Mouse (Mus musculus): ENCODE results near the gene Nagpa. TPM values are rescaled to one million over a fixed set of nuclear protein-coding genes. Genes with fewer than 3 reads are reported as not detected.

The Nagpa gene
- 25.9 and 38.8 TPM in 2 replicates for polyA plus RNA-seq (2012; rRNA removed)

GRCm38 (mm10) chr16:5203668-5204433 lies at the start of gene Nagpa:
Gene Nagpa, minus strand, starts transcription at chr16:5204012.
- 3% methylated on average over 40 of the region's 40 CpGs for WGBS
- Histone ChIP-seq H3K4me3 (ENCODE audit: low read depth, low read length) (peak within 1 kb of the TSS; percentile 73), H3K27me3 (ENCODE audit: control insufficient read depth, insufficient read depth, low read length) (no peaks in the 10 kb centered on the region), H3K4me1 (ENCODE audit: control insufficient read depth, insufficient read depth, insufficient read length, low read length) (0 out of 2 replicates have a peak, but pooled peaks cover 4% of the 10 kb centered on the region), H3K36me3 (ENCODE audit: control insufficient read depth, insufficient read depth, low read length) (peaks cover 15% of the 10 kb centered on the region; the same call in 1 of the 2 replicates), H3K27ac (ENCODE audit: insufficient read depth, low read depth, low read length) (peak within 1 kb of the TSS; percentile 1; the same call in 1 of the 2 replicates)
- TF ChIP-seq CTCF (IDR thresholded peaks at IDR 0.05; ENCODE audit: extremely low read depth, insufficient read length, insufficient replicate concordance, low read depth, low read length) = no peak
- peak; percentile 43; the same call in 1 of the 2 replicates for TF ChIP-seq POLR2A (IDR thresholded peaks at IDR 0.05; ENCODE audit: low read depth, low read length)

GRCm38 (mm10) chr16:5252260-5252659 lies 48.4 kb upstream of the Nagpa start:
- TF ChIP-seq CTCF (IDR thresholded peaks at IDR 0.05; ENCODE audit: extremely low read depth, insufficient read length, insufficient replicate concordance, low read depth, low read length) (no peak), POLR2A (IDR thresholded peaks at IDR 0.05; ENCODE audit: low read depth, low read length) (no peak)
- H3K27ac ChIP-seq (ENCODE audit: insufficient read depth, low read depth, low read length) = no peak overlapping the region
- 87% methylated on average over 2 of the region's 2 CpGs for WGBS
- peaks cover 27% of the 10 kb centered on the region for H3K36me3 ChIP-seq (ENCODE audit: control insufficient read depth, insufficient read depth, low read length)
- H3K4me1 ChIP-seq (ENCODE audit: control insufficient read depth, insufficient read depth, insufficient read length, low read length) = peaks cover 3% of the 10 kb centered on the region; the same call in 1 of the 2 replicates
- no peaks in the 10 kb centered on the region for H3K27me3 ChIP-seq (ENCODE audit: control insufficient read depth, insufficient read depth, low read length)
- no peak overlapping the region for H3K4me3 ChIP-seq (ENCODE audit: low read depth, low read length)

GRCm38 (mm10) chr16:5250891-5251290 lies 47.1 kb upstream of the Nagpa start:
- H3K27ac ChIP-seq (ENCODE audit: insufficient read depth, low read depth, low read length) = no peak overlapping the region

GRCm38 (mm10) chr16:5244411-5244810 lies 40.6 kb upstream of the Nagpa start:
- peaks cover 36% of the 10 kb centered on the region for H3K36me3 ChIP-seq (ENCODE audit: control insufficient read depth, insufficient read depth, low read length)
- no peak overlapping the region for H3K4me3 ChIP-seq (ENCODE audit: low read depth, low read length)
- peak; percentile 73; the same call in 1 of the 2 replicates for TF ChIP-seq CTCF (IDR thresholded peaks at IDR 0.05; ENCODE audit: extremely low read depth, insufficient read length, insufficient replicate concordance, low read depth, low read length)
- TF ChIP-seq POLR2A (IDR thresholded peaks at IDR 0.05; ENCODE audit: low read depth, low read length) = no peak
- WGBS = 46% methylated on average over 7 of the region's 7 CpGs
- H3K27ac ChIP-seq (ENCODE audit: insufficient read depth, low read depth, low read length) = no peak overlapping the region
- no peaks in the 10 kb centered on the region for H3K27me3 ChIP-seq (ENCODE audit: control insufficient read depth, insufficient read depth, low read length)
- no peaks in the 10 kb centered on the region for H3K4me1 ChIP-seq (ENCODE audit: control insufficient read depth, insufficient read depth, insufficient read length, low read length)

More at GRCm38 (mm10) chr16:5250891-5251290, 47.1 kb upstream of the Nagpa start:
- Histone ChIP-seq H3K4me1 (ENCODE audit: control insufficient read depth, insufficient read depth, insufficient read length, low read length) (peaks cover 3% of the 10 kb centered on the region; the same call in 1 of the 2 replicates), H3K27me3 (ENCODE audit: control insufficient read depth, insufficient read depth, low read length) (no peaks in the 10 kb centered on the region), H3K4me3 (ENCODE audit: low read depth, low read length) (no peak overlapping the region), H3K36me3 (ENCODE audit: control insufficient read depth, insufficient read depth, low read length) (peaks cover 27% of the 10 kb centered on the region)
- no peak for TF ChIP-seq POLR2A (IDR thresholded peaks at IDR 0.05; ENCODE audit: low read depth, low read length)
- TF ChIP-seq CTCF (IDR thresholded peaks at IDR 0.05; ENCODE audit: extremely low read depth, insufficient read length, insufficient replicate concordance, low read depth, low read length) = no peak
- WGBS = 89% methylated on average over 3 of the region's 3 CpGs

- no peak overlapping the region for H3K27ac ChIP-seq (ENCODE audit: insufficient read depth, low read depth, low read length)
- no peak overlapping the region for H3K4me3 ChIP-seq (ENCODE audit: low read depth, low read length)
- TF ChIP-seq POLR2A (IDR thresholded peaks at IDR 0.05; ENCODE audit: low read depth, low read length) = no peak
- TF ChIP-seq CTCF (IDR thresholded peaks at IDR 0.05; ENCODE audit: extremely low read depth, insufficient read length, insufficient replicate concordance, low read depth, low read length) = no peak
- 94% methylated on average over 6 of the region's 6 CpGs for WGBS
- H3K36me3 ChIP-seq (ENCODE audit: control insufficient read depth, insufficient read depth, low read length) = peaks cover 25% of the 10 kb centered on the region
- H3K4me1 ChIP-seq (ENCODE audit: control insufficient read depth, insufficient read depth, insufficient read length, low read length) = no peaks in the 10 kb centered on the region
- H3K27me3 ChIP-seq (ENCODE audit: control insufficient read depth, insufficient read depth, low read length) = no peaks in the 10 kb centered on the region
These were observed 39.1 kb upstream of the Nagpa start for GRCm38 (mm10) chr16:5242882-5243281.

- Histone ChIP-seq H3K27ac (ENCODE audit: insufficient read depth, low read depth, low read length) (no peak overlapping the region), H3K36me3 (ENCODE audit: control insufficient read depth, insufficient read depth, low read length) (peaks cover 20% of the 10 kb centered on the region; the same call in 1 of the 2 replicates), H3K4me3 (ENCODE audit: low read depth, low read length) (no peak overlapping the region), H3K4me1 (ENCODE audit: control insufficient read depth, insufficient read depth, insufficient read length, low read length) (no peaks in the 10 kb centered on the region), H3K27me3 (ENCODE audit: control insufficient read depth, insufficient read depth, low read length) (no peaks in the 10 kb centered on the region)
- 91% methylated on average over 4 of the region's 4 CpGs for WGBS
- TF ChIP-seq POLR2A (IDR thresholded peaks at IDR 0.05; ENCODE audit: low read depth, low read length) = no peak
- no peak for TF ChIP-seq CTCF (IDR thresholded peaks at IDR 0.05; ENCODE audit: extremely low read depth, insufficient read length, insufficient replicate concordance, low read depth, low read length)
These were observed 38.5 kb upstream of the Nagpa start for GRCm38 (mm10) chr16:5242355-5242754.
